Mouse (Mus musculus) thymus, adult 2 months (tissue): ENCODE results near the gene Chp1. TPM values are rescaled to one million over a fixed set of nuclear protein-coding genes. Genes with fewer than 3 reads are reported as not detected.

Source experiments
- DNase-seq: peaks from one replicate; pipeline ENCODE4 v3.0.0; 2021
- H3K27ac ChIP-seq: fragments of 200-500 bp; 2 replicates; pipeline ENCODE4 v1.5.1; 2012; ENCODE audit warnings: low read length, control low read depth; ENCODE audit not compliant: control insufficient read depth, insufficient read depth
- H3K27me3 ChIP-seq: fragments of 200-500 bp; 2 replicates; pipeline ENCODE4 v1.6.1; 2012; ENCODE audit warnings: mild to moderate bottlenecking, low read length, moderate library complexity, mixed read lengths; ENCODE audit not compliant: control insufficient read depth, insufficient read depth
- H3K36me3 ChIP-seq: fragments of 200-500 bp; 2 replicates; pipeline ENCODE4 v1.6.1; 2012; ENCODE audit warnings: mild to moderate bottlenecking, low read length, moderate library complexity; ENCODE audit not compliant: control insufficient read depth, insufficient read depth
- H3K4me1 ChIP-seq: fragments of 200-500 bp; replicated peaks from 2 replicates; pipeline ENCODE4 v1.6.1; 2012; ENCODE audit warnings: low read length; ENCODE audit not compliant: control insufficient read depth, insufficient read depth
- H3K4me3 ChIP-seq: fragments of 200-500 bp; 2 replicates; pipeline ENCODE4 v1.5.1; 2012; ENCODE audit warnings: mild to moderate bottlenecking, low read length, control low read depth, moderate library complexity; ENCODE audit not compliant: control insufficient read depth, insufficient read depth
- CTCF ChIP-seq: fragments of 200-500 bp; IDR thresholded peaks from 2 replicates; pipeline ENCODE4 v1.5.1; 2012; ENCODE audit warnings: mild to moderate bottlenecking, control low read depth, low read length, moderate library complexity, borderline replicate concordance; ENCODE audit not compliant: control insufficient read depth, poor library complexity, insufficient read depth; ENCODE audit errors: extremely low read depth
- POLR2A ChIP-seq: fragments of 200-500 bp; IDR thresholded peaks from 2 replicates; pipeline ENCODE4 v1.6.1; 2012; ENCODE audit warnings: mild to moderate bottlenecking, low read length, control low read depth, moderate library complexity; ENCODE audit not compliant: control insufficient read depth, poor library complexity, insufficient read depth; ENCODE audit errors: extremely low read depth
- WGBS: fragments of 180-500 bp; shearing (Covaris S2); methylation state at CpG from one replicate; pipeline ENCODE4 v1.1.7; 2018; 5-methylcytosine and 5-hydroxymethylcytosine counted together
- polyA plus RNA-seq: library from polyadenylated mRNA; depleted of rRNA; stranded (reverse); fragments of >200 nt; gene quantifications from 2 replicates; pipeline ENCODE4 v1.2.3, GENCODE M21; 2012

Chp1 gene
- polyA plus RNA-seq, 1 experiment: 78.5 TPM

DNA sequence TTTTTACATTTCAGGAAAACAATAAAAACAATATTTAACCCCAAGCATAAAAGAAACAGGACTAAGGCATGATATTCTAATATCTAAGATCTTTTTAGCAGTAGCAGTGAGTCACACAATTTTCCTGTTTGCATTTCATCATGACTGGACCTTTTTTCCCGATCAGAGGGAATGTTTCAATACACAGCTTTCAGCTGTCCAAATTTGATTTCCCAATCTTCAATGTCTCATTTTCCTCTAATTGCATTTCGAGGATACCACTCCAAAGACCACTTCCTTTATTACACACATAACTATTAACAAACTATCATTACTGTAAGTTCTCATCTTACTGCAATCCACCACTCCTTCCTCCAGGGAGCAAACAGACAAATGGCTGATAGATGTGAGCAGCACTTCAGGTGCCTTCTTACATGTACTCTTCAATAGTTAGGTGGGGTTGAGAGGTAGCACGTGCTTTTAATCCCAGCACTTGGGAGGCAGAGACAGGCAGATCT is 33.4 kb upstream of the Chp1 start:
- H3K27me3 ChIP-seq: no peaks in the 10 kb centered on the region
- no peak overlapping the region for H3K27ac ChIP-seq
- DNase-seq: no peak
- no peaks in the 10 kb centered on the region for H3K36me3 ChIP-seq
- H3K4me1 ChIP-seq: no peaks in the 10 kb centered on the region
- H3K4me3 ChIP-seq: no peak overlapping the region
- TF ChIP-seq POLR2A (no peak), CTCF (no peak)
- 82% methylated on average over 3 of the region's 3 CpGs for WGBS

DNA sequence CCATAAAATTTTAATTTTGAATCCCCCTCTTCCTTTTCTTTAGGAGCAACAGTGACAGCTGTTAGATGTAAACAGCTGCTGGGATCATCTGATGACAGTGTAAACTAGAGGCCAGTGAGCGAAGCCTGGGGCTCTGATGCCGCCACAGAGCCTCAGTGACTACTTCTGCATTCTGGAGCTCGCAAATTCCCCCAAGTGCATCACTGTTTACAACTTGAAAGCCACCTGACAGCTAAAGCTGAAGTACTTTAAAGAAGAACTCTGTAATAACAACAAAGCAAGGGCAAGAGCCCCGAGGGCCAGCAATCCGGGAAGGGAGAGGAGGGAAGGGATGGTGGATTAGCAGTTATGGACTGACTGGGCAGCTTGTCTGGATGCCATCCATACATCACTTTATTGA is 30.7 kb upstream of the Chp1 start:
- H3K36me3 ChIP-seq: no peaks in the 10 kb centered on the region
- H3K27me3 ChIP-seq: no peaks in the 10 kb centered on the region
- no peaks in the 10 kb centered on the region for H3K4me1 ChIP-seq
- 66% methylated on average over 5 of the region's 5 CpGs for WGBS
- H3K4me3 ChIP-seq: no peak overlapping the region
- TF ChIP-seq CTCF (no peak), POLR2A (no peak)
- DNase-seq: no peak
- no peak overlapping the region for H3K27ac ChIP-seq

DNA sequence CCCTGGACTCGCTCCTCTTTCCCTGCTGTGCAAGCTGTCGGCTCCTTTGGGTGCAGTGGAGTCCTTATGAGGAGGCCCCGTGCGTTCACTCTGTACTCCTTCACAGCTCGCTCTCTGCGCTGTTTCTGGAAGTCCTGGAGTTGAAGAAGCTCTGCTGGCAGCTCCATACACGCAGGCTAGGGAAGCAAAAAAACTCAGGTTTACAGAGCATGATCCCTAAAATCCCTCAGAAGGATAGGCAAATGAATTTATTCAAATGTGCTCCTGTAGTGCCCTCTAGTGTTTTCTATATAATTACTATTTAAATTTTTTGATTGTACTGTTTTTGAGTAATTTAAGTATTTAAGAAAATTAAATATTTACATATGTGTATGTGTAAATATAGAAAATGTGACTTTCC is 26.9 kb upstream of the Chp1 start:
- Histone ChIP-seq H3K4me3 (no peak overlapping the region), H3K4me1 (no peaks in the 10 kb centered on the region), H3K36me3 (no peaks in the 10 kb centered on the region), H3K27ac (no peak overlapping the region), H3K27me3 (no peaks in the 10 kb centered on the region)
- TF ChIP-seq POLR2A (no peak), CTCF (no peak)
- DNase-seq: no peak
- 83% methylated on average over 7 of the region's 7 CpGs for WGBS

DNA sequence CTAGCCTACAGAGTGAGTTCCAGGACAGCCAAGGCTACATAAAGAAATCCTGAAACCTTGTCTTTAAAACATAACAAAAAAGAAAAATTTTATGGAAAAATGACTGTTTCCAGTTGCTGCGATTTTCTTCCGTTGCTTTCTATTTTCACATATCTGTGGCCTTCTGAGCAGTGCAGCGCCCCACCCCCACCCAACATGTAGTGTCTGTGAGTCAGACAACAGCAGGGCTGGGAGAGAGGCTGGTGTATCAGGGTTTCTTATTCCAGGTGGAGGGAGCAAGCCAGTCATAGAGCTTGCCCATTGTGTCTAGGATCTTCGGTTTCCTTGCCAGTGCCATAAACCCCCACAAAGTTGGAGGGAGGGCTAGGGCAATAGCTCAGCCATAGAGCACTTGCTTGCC is 23.7 kb upstream of the Chp1 start:
- Histone ChIP-seq H3K27ac (no peak overlapping the region), H3K4me3 (no peak overlapping the region), H3K4me1 (no peaks in the 10 kb centered on the region), H3K36me3 (no peaks in the 10 kb centered on the region), H3K27me3 (no peaks in the 10 kb centered on the region)
- WGBS: 88% methylated on average over 4 of the region's 4 CpGs
- TF ChIP-seq CTCF (no peak), POLR2A (no peak)
- no peak for DNase-seq

DNA sequence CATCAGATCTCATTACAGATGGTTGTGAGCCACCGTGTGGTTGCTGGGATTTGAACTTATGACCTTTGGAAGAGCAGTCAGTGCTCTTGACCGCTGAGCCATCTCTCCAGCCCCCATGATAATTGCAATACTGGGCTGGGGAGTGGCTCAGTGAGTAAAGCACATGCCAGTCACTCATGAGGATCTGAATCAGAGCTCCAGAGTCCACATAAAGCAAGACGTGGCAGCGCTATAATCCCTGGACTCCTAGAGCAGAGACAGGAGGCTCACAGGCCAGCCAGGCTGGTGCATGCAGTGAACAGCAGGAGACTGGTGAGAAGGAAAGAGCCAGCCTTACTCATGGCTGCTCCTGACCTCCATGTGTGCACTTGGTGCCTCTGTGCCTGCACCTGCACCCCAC is 22.1 kb upstream of the Chp1 start:
- Histone ChIP-seq H3K4me3 (no peak overlapping the region), H3K36me3 (no peaks in the 10 kb centered on the region), H3K4me1 (no peaks in the 10 kb centered on the region), H3K27ac (no peak overlapping the region), H3K27me3 (no peaks in the 10 kb centered on the region)
- DNase-seq: no peak
- TF ChIP-seq POLR2A: no peak
- TF ChIP-seq CTCF: no peak
- 91% methylated on average over 4 of the region's 4 CpGs for WGBS

DNA sequence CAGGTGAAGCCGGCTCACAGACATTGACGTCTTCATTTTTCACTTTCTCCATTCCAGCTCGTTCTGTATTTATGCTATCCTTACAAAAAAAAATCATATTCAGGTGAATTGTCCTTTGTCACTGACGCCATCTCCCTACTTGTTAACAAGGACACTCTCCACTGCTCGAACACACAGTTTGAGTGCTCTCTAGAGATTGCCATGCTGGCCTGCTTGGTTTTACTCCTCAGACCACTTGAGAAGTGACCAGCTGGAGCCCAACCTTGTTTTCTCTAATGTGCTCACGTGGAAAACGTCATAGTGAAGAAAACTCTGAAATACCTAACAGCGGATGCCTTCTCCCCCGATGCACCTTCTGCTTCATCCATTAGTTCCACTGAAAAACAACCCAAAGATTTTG is 8.7 kb upstream of the Chp1 start:
- no peak for TF ChIP-seq CTCF
- TF ChIP-seq POLR2A: no peak
- DNase-seq: no peak
- H3K4me1 ChIP-seq: no peaks in the 10 kb centered on the region
- no peak overlapping the region for H3K4me3 ChIP-seq
- 93% methylated on average over 9 of the region's 9 CpGs for WGBS
- H3K27me3 ChIP-seq: no peaks in the 10 kb centered on the region
- no peak overlapping the region for H3K27ac ChIP-seq
- no peaks in the 10 kb centered on the region for H3K36me3 ChIP-seq

DNA sequence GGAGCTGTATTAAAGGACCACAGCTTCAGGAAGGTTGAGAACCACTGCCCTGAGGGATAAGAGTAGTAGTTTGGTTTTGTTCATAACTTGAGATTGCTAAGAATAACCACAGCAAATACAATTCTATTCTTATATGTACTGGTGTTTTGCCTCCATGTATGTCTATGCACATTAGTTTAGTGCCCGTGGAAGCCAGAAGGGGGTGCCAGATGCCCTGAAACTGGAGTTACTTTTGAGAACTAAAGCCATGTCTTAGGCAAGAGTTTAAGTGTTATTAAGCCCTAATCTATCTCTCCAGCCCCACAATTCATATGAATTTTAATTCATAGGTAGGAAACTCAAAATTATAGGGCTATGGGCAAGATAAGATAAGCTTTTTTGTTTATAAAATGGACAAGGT is 5.4 kb upstream of the Chp1 start:
- WGBS: 8% methylated on average over 1 of the region's 1 CpGs
- DNase-seq: peak; percentile 69
- no peak for TF ChIP-seq CTCF
- no peak for TF ChIP-seq POLR2A
- Histone ChIP-seq H3K4me3 (no peak overlapping the region), H3K4me1 (no peaks in the 10 kb centered on the region), H3K27ac (no peak overlapping the region), H3K27me3 (no peaks in the 10 kb centered on the region), H3K36me3 (no peaks in the 10 kb centered on the region)
